Mouse (Mus musculus) olfactory bulb, adult 2 months (tissue): ENCODE data around the gene Map1lc3b.

Experiments
- CTCF ChIP-seq: fragments of 200-500 bp; IDR thresholded peaks from 2 replicates; pipeline ENCODE4 v1.5.1; 2012; ENCODE audit warnings: low read depth, mild to moderate bottlenecking, low read length, moderate library complexity; ENCODE audit not compliant: insufficient read depth
- POLR2A ChIP-seq: fragments of 200-500 bp; IDR thresholded peaks from 2 replicates; pipeline ENCODE4 v1.6.1; 2012; ENCODE audit warnings: mild to moderate bottlenecking, low read depth, low read length, moderate library complexity; ENCODE audit not compliant: insufficient read depth

GRCm38 (mm10) chr8:121550056-121550455 lies 40.1 kb upstream of the Map1lc3b start:
- TF ChIP-seq CTCF (no peak), POLR2A (no peak)
